Mouse (Mus musculus) bone marrow macrophage, adult 2 months (primary cell): Measurements from ENCODE around the gene Cnn2.

Experiments
- CTCF ChIP-seq: IDR thresholded peaks from 2 replicates; pipeline ENCODE4 v1.5.1; 2012; ENCODE audit warnings: low read depth, mild to moderate bottlenecking, low read length, moderate library complexity
- POLR2A ChIP-seq: IDR thresholded peaks from 2 replicates; pipeline ENCODE4 v1.6.1; 2012; ENCODE audit warnings: mild to moderate bottlenecking, low read depth, low read length, borderline replicate concordance

GRCm38 (mm10) chr10:80002829-80003228 is 14.4 kb downstream of the Cnn2 start:
- TF ChIP-seq CTCF: no peak
- TF ChIP-seq POLR2A: no peak
